Mouse (Mus musculus) frontal cortex, postnatal 25 days (tissue): ENCODE results near the gene Det1.

Experiments used
- DNase-seq, 2 experiments: peaks; one replicate each; pipeline ENCODE4 v3.0.0; 2022; ENCODE audit warnings: low spot score in 2 of 2

Det1 gene

GRCm38 (mm10) chr7:78854051-78854450 is 7.0 kb upstream of the Det1 start:
- DNase-seq: no peak

DNA sequence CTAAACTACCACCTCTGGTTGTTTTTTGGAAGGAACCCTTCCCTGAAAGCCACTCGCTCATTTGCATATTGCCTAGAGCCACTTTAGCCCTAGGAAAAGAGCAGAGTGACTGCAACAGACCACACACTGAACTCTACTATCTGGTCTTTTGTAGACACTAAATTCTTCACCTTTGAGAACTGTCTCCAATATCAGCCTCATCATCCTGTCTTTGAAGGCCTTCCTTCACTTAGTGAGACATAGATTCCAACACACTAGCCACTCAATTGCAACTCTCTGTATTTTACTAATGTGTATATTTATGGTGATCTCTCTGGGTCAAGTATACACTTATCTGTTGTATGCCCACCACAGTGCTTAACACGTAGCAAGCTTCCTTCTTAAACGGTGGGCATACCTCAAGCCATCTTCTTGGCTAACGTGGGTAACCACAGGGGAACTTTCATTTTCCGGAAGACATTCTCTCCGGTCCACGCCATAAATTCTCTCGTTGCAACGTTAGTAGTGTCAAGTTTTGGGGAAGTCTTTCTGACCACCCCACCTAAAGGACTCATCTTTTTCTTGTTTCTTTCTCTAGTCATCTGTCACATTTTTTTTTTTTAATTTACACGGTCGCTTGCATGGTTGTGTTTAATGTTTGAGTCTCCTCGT is 872 bp downstream of the Det1 start:
- DNase-seq: no peak

DNA sequence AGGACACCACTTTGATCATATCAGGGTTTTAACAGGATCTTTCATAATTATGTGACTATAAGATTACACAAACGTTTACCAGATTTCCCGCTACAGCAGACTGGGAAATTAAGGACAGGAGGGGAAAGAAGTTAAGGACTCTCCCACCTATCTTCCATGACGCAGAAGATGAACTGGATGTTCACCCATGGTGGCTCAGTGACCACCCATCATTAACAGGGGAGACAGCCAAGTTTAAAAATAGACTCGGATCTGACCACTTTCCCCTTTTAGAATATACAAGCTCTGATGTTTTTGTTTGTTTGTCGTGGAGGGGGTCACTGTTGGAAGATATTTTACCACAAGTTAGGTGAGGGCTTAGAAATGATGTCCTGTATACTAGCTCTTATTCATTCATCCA is 5.5 kb downstream of the Det1 start:
- no peak for DNase-seq

DNA sequence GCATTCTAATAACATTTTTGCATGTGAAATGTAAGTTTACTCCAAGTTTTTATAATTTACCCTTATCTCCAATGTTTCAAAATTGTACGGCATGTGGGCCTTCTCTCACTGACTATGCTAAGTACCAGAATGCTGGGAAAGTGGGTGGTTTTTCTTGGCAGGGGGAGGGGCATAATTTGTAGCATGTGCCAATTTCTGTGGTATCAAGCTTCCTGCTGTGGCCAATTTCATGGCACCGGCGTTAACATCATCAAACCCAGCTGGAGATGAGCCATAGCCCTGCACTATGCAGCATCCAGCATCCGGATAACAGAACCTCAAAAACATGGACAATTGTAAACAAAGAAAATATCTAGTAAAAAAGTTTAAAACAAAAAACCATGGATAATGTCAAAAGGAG is 9.8 kb downstream of the Det1 start:
- no peak for DNase-seq

GRCm38 (mm10) chr7:78835656-78836055 is 11.4 kb downstream of the Det1 start:
- DNase-seq: no peak

DNA sequence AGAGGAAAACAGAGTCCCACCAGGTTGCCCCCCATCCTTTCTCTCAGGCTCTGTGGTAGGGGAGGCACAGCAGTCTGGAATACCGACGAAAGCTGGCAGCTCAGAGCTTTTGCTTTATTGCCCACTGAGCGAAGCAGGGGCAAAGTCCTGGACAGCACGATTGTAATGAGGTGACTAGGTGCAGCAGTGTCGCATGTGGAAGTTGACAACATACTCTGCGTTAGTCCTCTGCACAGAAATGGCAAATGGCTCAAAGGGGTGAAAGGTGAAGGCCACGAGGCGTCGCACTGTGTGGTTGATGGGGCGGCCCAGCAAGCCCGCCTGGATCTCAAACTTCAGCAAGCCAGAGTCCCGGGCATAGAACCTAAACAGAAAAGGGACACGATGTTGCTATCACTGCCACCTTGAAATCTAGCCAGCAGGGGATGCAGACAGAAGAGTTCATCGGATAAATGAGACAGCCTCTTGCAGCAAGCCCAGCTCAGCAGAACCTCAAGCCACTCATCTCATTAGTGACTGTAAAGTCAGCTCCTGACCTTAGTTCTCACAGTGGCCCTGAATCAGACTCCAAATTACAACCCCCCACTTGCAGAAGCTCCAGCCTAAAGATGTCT is 19.2 kb downstream of the Det1 start:
- no peak for DNase-seq

GRCm38 (mm10) chr7:78826682-78827385 is 20.2 kb downstream of the Det1 start:
- DNase-seq: no peak

DNA sequence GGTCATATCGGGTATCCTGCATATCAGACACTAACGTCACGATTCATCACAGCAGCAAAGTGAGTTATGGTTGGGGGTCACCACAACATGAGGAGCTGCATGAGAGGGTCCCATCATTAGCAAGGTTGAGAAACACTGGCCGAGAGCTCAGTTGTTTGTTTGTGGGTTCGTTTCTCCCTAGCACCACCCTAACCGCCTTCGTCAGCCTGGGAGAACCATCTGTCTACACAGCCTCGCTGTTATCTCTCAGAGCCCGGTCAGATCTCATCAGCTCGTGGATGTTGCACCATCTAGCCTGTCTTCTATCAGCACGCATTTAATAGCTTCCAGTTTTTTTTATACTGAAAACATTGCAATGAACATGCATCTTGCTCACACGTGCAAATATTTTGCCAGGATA is 28.7 kb downstream of the Det1 start:
- DNase-seq: no peak

- DNase-seq: no peak
Observed at GRCm38 (mm10) chr7:78814766-78815165, 32.3 kb downstream of the Det1 start.

DNA sequence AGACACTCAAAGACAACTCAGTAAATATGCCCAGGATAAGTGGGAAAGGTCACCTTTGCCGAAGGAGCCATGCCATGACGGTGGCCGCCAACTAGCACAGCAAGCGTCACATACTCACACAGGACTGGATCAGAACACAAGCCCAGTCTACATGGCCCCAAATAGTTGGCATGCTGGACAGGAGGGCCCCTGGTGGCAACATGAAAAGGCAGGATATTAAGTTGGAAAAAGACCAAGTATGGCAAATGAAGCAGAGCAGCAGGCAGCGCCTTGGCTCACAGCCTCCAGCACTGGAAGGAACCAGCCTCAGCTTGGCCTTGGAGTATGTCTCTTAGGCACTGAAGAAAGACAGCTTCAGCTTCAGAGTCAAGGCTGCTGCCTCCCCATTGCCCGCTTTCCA is 33.3 kb downstream of the Det1 start:
- DNase-seq: no peak

DNA sequence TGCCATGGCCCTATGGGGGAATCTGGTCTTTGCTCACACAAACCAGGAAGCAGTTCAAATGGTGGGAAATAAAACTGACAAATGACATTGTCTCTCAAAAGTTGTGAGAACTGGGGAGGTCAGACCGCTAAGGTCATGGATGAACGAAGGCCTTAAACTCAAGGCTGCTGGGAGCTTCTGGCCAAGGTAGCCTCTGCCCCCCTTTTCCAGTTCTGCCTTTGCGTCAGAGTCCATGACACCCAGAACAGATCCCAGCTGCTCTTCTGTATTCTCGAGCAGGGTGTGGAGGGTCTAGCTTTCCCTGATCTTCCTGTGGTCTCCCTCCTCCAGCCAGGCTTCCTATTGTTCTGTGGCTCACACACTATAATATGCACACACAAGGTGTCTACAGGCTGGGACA is 39.9 kb downstream of the Det1 start:
- no peak for DNase-seq

GRCm38 (mm10) chr7:78803841-78804240 is 43.2 kb downstream of the Det1 start:
- no peak for DNase-seq

GRCm38 (mm10) chr7:78799730-78800496 is 47.1 kb downstream of the Det1 start:
- no peak for DNase-seq

- DNase-seq: peak; percentile 28 to 39
Observed at GRCm38 (mm10) chr7:78797843-78798455, 49.1 kb downstream of the Det1 start.

GRCm38 (mm10) chr7:78796624-78797023 is 50.4 kb downstream of the Det1 start:
- no peak for DNase-seq

GRCm38 (mm10) chr7:78794571-78795092 is 52.4 kb downstream of the Det1 start:
- no peak for DNase-seq

- DNase-seq: no peak
Observed at GRCm38 (mm10) chr7:78793895-78794570, 53.0 kb downstream of the Det1 start.

- DNase-seq: peak in 1 of 2 experiments; percentile 42
Observed at GRCm38 (mm10) chr7:78791359-78792222, 55.5 kb downstream of the Det1 start.

DNA sequence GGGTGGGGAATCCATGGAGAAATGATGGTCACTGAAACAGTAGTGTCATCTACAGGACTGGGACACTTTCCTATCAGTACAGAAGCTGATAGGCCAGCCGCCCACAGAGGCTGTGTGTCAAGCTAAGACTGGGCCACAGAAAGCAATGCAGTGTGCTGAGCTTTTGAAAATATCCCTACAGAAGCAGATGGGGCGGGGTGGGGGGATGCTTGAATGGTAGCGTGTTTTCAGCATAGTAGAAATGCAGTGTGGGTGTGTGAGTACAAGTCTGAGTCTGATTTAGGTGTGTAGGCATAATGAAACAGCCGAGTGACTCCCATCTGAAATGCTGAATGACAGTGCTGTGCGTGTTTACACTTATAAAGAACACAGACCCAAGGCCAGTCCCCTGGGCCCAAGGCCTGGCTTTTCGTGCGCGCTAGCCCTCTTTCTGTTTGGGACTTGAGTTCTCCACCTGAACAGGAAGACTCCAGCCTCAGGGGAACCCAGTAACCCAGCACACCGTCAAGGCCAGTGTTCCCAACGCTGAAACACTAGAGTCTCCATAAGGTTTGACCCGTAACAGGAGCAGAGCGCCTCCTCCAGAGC is 59.2 kb downstream of the Det1 start:
- no peak for DNase-seq

- DNase-seq: no peak
Observed at GRCm38 (mm10) chr7:78785906-78786305, 61.2 kb downstream of the Det1 start.
